Mouse (Mus musculus) cerebral cortex, adult 2 months (tissue): ENCODE results near the gene Dhrs7b.

Source experiments
- WGBS: fragments of 180-500 bp; shearing (Covaris S2); methylation state at CpG from one replicate; pipeline ENCODE4 v1.1.7; 2018; 5-methylcytosine and 5-hydroxymethylcytosine counted together

The Dhrs7b gene

GRCm38 (mm10) chr11:60895915-60896314, 65.5 kb downstream of the Dhrs7b start:
- 49% methylated on average over 4 of the region's 4 CpGs for whole genome bisulfite sequencing

GRCm38 (mm10) chr11:60902001-60902400, 71.6 kb downstream of the Dhrs7b start:
- WGBS, result 70% methylated on average over 7 of the region's 7 CpGs

GRCm38 (mm10) chr11:60902486-60902885, 72.1 kb downstream of the Dhrs7b start:
- 73% methylated on average over 4 of the region's 4 CpGs for WGBS

GRCm38 (mm10) chr11:60903661-60904061, 73.2 kb downstream of the Dhrs7b start:
- 82% methylated on average over 6 of the region's 6 CpGs for WGBS

- WGBS, result 76% methylated on average over 10 of the region's 10 CpGs
Measured at GRCm38 (mm10) chr11:60905407-60906120, 75.1 kb downstream of the Dhrs7b start.

GRCm38 (mm10) chr11:60906449-60906848, 76.0 kb downstream of the Dhrs7b start:
- 86% methylated on average over 4 of the region's 4 CpGs for WGBS

- 72% methylated on average over 3 of the region's 3 CpGs for WGBS
Measured at GRCm38 (mm10) chr11:60908073-60908472, 77.6 kb downstream of the Dhrs7b start.

GRCm38 (mm10) chr11:60909626-60910025, 79.2 kb downstream of the Dhrs7b start:
- WGBS, result 37% methylated on average over 1 of the region's 1 CpGs
